Mouse (Mus musculus) MEL (cell line): ENCODE measurements around the gene Mroh7. TPM values are rescaled to one million over a fixed set of nuclear protein-coding genes. Genes with fewer than 3 reads are reported as not detected.

Experiments used
- DNase-seq: peaks from one replicate; pipeline ENCODE4 v3.0.0; 2011; ENCODE audit warnings: low read depth, low spot score
- H3K27ac ChIP-seq: 2 replicates; pipeline ENCODE4 v1.5.1; 2012; ENCODE audit warnings: low read depth, mild to moderate bottlenecking, control low read depth, low read length, moderate library complexity; ENCODE audit not compliant: control insufficient read depth
- H3K27me3 ChIP-seq, 2 experiments: fragments of 150-350 bp in 1 of 2; sonication (generic) in 1 of 2; 2 replicates each; pipeline ENCODE4 v1.6.1; 2012; ENCODE audit warnings: low read length in 2 of 2, mild to moderate bottlenecking in 2 of 2, improper control_type of control experiment in 1 of 2, moderate library complexity in 1 of 2; ENCODE audit not compliant: insufficient read depth in 2 of 2, control insufficient read depth in 1 of 2
- H3K36me3 ChIP-seq, 2 experiments: 2 replicates each; pipeline ENCODE4 v1.6.1; 2012 to 2014; ENCODE audit warnings: low read length in 2 of 2, improper control_type of control experiment in 1 of 2, inconsistent platforms in 1 of 2, mild to moderate bottlenecking in 1 of 2; ENCODE audit not compliant: insufficient read depth in 2 of 2, control insufficient read depth in 1 of 2
- H3K4me1 ChIP-seq, 2 experiments: fragments of 150-350 bp in 1 of 2; sonication (generic) in 1 of 2; 2 replicates each; pipeline ENCODE4 v1.6.1; 2012; ENCODE audit warnings: low read length in 2 of 2, improper control_type of control experiment in 1 of 2, mild to moderate bottlenecking in 1 of 2; ENCODE audit not compliant: insufficient read depth in 2 of 2, control insufficient read depth in 1 of 2
- H3K4me3 ChIP-seq, 2 experiments: fragments of 150-350 bp in 1 of 2; sonication (generic) in 1 of 2; 2 replicates each; pipeline ENCODE4 v1.5.1; 2012; ENCODE audit warnings: low read depth in 2 of 2, low read length in 2 of 2, mild to moderate bottlenecking in 2 of 2, moderate library complexity in 2 of 2, control low read depth in 1 of 2, improper control_type of control experiment in 1 of 2; ENCODE audit not compliant: control insufficient read depth in 1 of 2, insufficient read depth in 1 of 2
- H3K79me2 ChIP-seq: 2 replicates; pipeline ENCODE4 v1.6.1; 2012; ENCODE audit warnings: mild to moderate bottlenecking, low read length, moderate library complexity; ENCODE audit not compliant: control insufficient read depth, poor library complexity, insufficient read depth
- H3K9ac ChIP-seq: 2 replicates; pipeline ENCODE4 v1.6.1; 2012; ENCODE audit warnings: low read depth, mild to moderate bottlenecking, control low read depth, low read length, moderate library complexity; ENCODE audit not compliant: control insufficient read depth, poor library complexity, severe bottlenecking
- H3K9me3 ChIP-seq: fragments of 150-350 bp; sonication (generic); replicated peaks from 2 replicates; pipeline ENCODE4 v1.6.1; 2012; ENCODE audit warnings: mild to moderate bottlenecking, low read length, improper control_type of control experiment, moderate library complexity; ENCODE audit not compliant: insufficient read depth
- CHD1 ChIP-seq: IDR thresholded peaks from 2 replicates; pipeline ENCODE4 v1.6.1; 2012; ENCODE audit warnings: low read depth, mild to moderate bottlenecking, inconsistent platforms, low read length, improper control_type of control experiment
- CHD2 ChIP-seq: IDR thresholded peaks from 2 replicates; pipeline ENCODE4 v1.6.1; 2011; ENCODE audit warnings: low read length, improper control_type of control experiment
- HCFC1 ChIP-seq: IDR thresholded peaks from 2 replicates; pipeline ENCODE4 v1.6.1; 2012; ENCODE audit warnings: low read depth, mild to moderate bottlenecking, inconsistent platforms, low read length, improper control_type of control experiment, moderate library complexity
- MYB ChIP-seq: IDR thresholded peaks from 2 replicates; pipeline ENCODE4 v1.6.1; 2011; ENCODE audit warnings: mild to moderate bottlenecking, low read depth, low read length, improper control_type of control experiment
- POLR2AphosphoS2 ChIP-seq: IDR thresholded peaks from 2 replicates; pipeline ENCODE4 v1.6.1; 2011; ENCODE audit warnings: low read length, improper control_type of control experiment
- SMC3 ChIP-seq: IDR thresholded peaks from 2 replicates; pipeline ENCODE4 v1.6.1; 2011; ENCODE audit warnings: low read depth, low read length, improper control_type of control experiment
- TAL1 ChIP-seq: IDR thresholded peaks from 2 replicates; pipeline ENCODE4 v1.6.1; 2012; ENCODE audit warnings: mild to moderate bottlenecking, inconsistent platforms, low read length, moderate library complexity, mixed read lengths
- TCF12 ChIP-seq: IDR thresholded peaks from 2 replicates; pipeline ENCODE4 v1.6.1; 2014; ENCODE audit warnings: low read depth, mild to moderate bottlenecking, inconsistent platforms, low read length, improper control_type of control experiment, moderate library complexity
- UBTF ChIP-seq: IDR thresholded peaks from 2 replicates; pipeline ENCODE4 v1.6.1; 2012; ENCODE audit warnings: low read depth, mild to moderate bottlenecking, inconsistent platforms, low read length, improper control_type of control experiment, moderate library complexity, borderline replicate concordance; ENCODE audit not compliant: insufficient read depth
- USF2 ChIP-seq, 2 experiments: IDR thresholded peaks; 2 replicates each; pipeline ENCODE4 v1.6.1; 2011 to 2012; ENCODE audit warnings: improper control_type of control experiment in 2 of 2, low read length in 2 of 2, borderline replicate concordance in 1 of 2, inconsistent platforms in 1 of 2, low read depth in 1 of 2, mild to moderate bottlenecking in 1 of 2; ENCODE audit not compliant: insufficient read depth in 1 of 2
- ZMIZ1 ChIP-seq: IDR thresholded peaks from 2 replicates; pipeline ENCODE4 v1.6.1; 2012; ENCODE audit warnings: low read depth, mild to moderate bottlenecking, inconsistent platforms, low read length, improper control_type of control experiment, moderate library complexity
- polyA plus RNA-seq, 2 experiments: library from polyadenylated mRNA; stranded (reverse) in 1 of 2; unstranded in 1 of 2; fragments of >175 nt in 1 of 2; fragments of >200 nt in 1 of 2; gene quantifications; 2 replicates each; pipeline versions ENCODE4 v1.2.1 to v1.2.4; 2012; ENCODE audit warnings: low replicate concordance in 2 of 2, low read depth in 1 of 2; ENCODE audit not compliant: insufficient read length in 2 of 2, insufficient read depth in 1 of 2, missing spikeins in 1 of 2
- total RNA-seq: library from RNA; depleted of rRNA; stranded (reverse); fragments of 300-350 nt; gene quantifications from 2 replicates; pipeline ENCODE4 v1.2.3, GENCODE M21; 2012

Mroh7 gene
- total and polyA plus RNA-seq, 3 experiments: 0.03 TPM; not detected in 2

DNA sequence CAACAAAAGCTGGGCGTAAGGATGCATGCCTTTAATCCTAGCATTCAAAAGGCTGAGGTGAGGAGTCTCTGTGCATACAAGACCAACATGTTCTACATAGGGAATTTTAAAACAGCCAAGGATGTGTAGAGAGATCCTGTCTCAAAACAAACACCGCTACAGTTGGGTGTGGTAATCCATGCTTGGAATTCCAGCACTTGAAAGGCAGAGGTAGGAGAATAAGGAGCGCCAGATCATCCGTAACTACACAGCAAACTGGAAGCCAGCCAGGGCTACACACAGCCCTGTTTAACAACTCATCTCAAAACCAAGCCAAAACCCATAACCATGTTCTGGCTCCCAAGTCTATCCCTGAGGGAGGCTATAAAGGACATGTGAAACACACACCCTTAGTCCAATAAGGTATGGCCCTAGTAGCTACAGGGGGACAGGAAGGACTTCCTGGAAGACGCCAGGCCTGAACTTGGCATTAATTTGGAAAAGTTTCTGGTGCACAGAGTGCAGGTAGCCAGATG is 66.7 kb downstream of the Mroh7 start:
- DNase-seq: no peak
- Histone ChIP-seq H3K4me3 (no peak overlapping the region), H3K36me3 (peaks cover 0 to 13% of the 10 kb centered on the region in 2 experiments; a peak in 2 of 4 replicates), H3K9ac (no peak overlapping the region), H3K9me3 (no peaks in the 10 kb centered on the region), H3K27me3 (no peaks in the 10 kb centered on the region), H3K4me1 (no peaks in the 10 kb centered on the region), H3K79me2 (no peaks in the 10 kb centered on the region), H3K27ac (no peak overlapping the region)
- TF ChIP-seq USF2 (IDR thresholded peaks at IDR 0.05; ENCODE audit: borderline replicate concordance in 1 of 2, insufficient read depth in 1 of 2, low read depth in 1 of 2, low read length in 2 of 2) (no peak), CHD2 (no peak), ZMIZ1 (no peak), TCF12 (no peak), HCFC1 (no peak), CHD1 (no peak)

DNA sequence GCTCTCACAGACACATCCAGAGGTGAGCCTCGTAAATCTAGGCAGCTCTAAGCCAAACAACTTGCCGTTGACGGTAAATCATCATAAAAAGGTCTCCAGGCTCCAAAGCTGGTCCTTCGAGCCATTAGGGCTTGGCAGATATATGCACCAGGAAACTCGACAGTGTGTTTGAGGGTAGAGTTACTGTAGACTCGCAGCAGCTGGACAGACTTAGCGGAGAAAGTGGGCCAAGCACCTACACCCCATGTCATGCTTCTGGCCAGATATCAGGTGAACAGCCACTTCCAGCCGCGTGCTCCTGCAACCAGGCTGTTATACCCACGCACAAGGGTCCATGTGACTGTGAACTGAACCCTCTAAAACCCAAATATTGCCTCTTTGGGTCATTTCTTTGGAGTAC is 75.0 kb downstream of the Mroh7 start:
- no peak for TF ChIP-seq POLR2AphosphoS2
- TF ChIP-seq TAL1: no peak
- no peak for TF ChIP-seq UBTF
- no peak for TF ChIP-seq MYB
- TF ChIP-seq SMC3: no peak

DNA sequence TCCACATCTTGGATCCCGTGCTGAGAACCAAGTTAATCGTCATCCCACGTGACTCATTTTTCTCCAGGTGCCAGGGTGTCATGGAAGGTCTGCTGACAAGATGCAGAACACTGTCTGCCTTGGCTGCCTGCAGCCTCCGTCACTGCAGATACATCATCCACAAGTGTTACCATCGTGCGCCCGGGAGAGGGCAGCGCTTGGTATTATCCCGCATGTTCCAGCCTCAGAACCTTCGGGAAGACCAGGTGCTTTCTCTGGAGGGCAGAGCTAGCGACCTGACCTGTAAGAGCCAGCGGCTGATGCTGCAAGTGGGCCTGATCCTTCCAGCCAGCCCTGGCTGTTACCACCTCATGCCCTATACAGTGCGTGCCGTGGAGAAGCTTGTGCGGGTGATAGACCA is 77.7 kb downstream of the Mroh7 start:
- no peak overlapping the region for H3K27ac ChIP-seq

More for the DNA sequence above, 75.0 kb downstream of the Mroh7 start:
- H3K9ac ChIP-seq: no peak overlapping the region
- peaks cover 2% of the 10 kb centered on the region for H3K79me2 ChIP-seq
- H3K4me1 ChIP-seq: peaks cover 11 to 14% of the 10 kb centered on the region in 2 experiments; a peak in 3 of 4 replicates
- no peak overlapping the region for H3K4me3 ChIP-seq
- H3K27ac ChIP-seq: no peak overlapping the region
- no peak for DNase-seq
- peaks cover 0 to 11% of the 10 kb centered on the region in 2 experiments; a peak in 1 of 4 replicates for H3K36me3 ChIP-seq
- no peaks in the 10 kb centered on the region for H3K9me3 ChIP-seq
- H3K27me3 ChIP-seq: no peaks in the 10 kb centered on the region

More for the DNA sequence above, 77.7 kb downstream of the Mroh7 start:
- TF ChIP-seq MYB: no peak
- Histone ChIP-seq H3K4me1 (peaks cover 11 to 17% of the 10 kb centered on the region in 2 experiments; a peak in 3 of 4 replicates), H3K79me2 (peaks cover 2% of the 10 kb centered on the region), H3K36me3 (peaks cover 0 to 16% of the 10 kb centered on the region in 2 experiments; a peak in 1 of 4 replicates), H3K9ac (no peak overlapping the region), H3K4me3 (no peak overlapping the region), H3K9me3 (no peaks in the 10 kb centered on the region), H3K27me3 (no peaks in the 10 kb centered on the region)
- DNase-seq: no peak
